Mouse (Mus musculus) neural tube, embryonic 13.5 days (tissue): Measurements from ENCODE around the gene Rbpms2. TPM values are rescaled to one million over a fixed set of nuclear protein-coding genes. Genes with fewer than 3 reads are reported as not detected.

Source experiments
- ATAC-seq: fragments of 200-750 bp; cut with Nextera tagmentation; 2 replicates; pipeline ENCODE4 v1.8.0; 2017; ENCODE audit warnings: low read depth, mild to moderate bottlenecking, moderate TSS enrichment, moderate library complexity
- H3K27ac ChIP-seq: fragments of 300-500 bp; sonication (generic); replicated peaks from 2 replicates; pipeline ENCODE4 v1.5.1; 2015; ENCODE audit warnings: moderate library complexity, mild to moderate bottlenecking, inconsistent platforms
- H3K27me3 ChIP-seq: fragments of 300-500 bp; sonication (generic); 2 replicates; pipeline ENCODE4 v1.6.1; 2015; ENCODE audit warnings: mild to moderate bottlenecking, inconsistent platforms
- H3K36me3 ChIP-seq: fragments of 300-500 bp; sonication (generic); 2 replicates; pipeline ENCODE4 v1.6.1; 2015; ENCODE audit warnings: mild to moderate bottlenecking, inconsistent platforms
- H3K4me1 ChIP-seq: fragments of 300-500 bp; sonication (generic); replicated peaks from 2 replicates; pipeline ENCODE4 v1.6.1; 2015; ENCODE audit warnings: inconsistent platforms
- H3K4me2 ChIP-seq: fragments of 300-500 bp; sonication (generic); 2 replicates; pipeline ENCODE4 v1.6.1; 2015; ENCODE audit warnings: inconsistent platforms, mild to moderate bottlenecking, moderate library complexity
- H3K4me3 ChIP-seq: fragments of 300-500 bp; sonication (generic); 2 replicates; pipeline ENCODE4 v1.5.1; 2015; ENCODE audit warnings: mild to moderate bottlenecking, inconsistent platforms
- H3K9ac ChIP-seq: fragments of 300-500 bp; sonication (generic); 2 replicates; pipeline ENCODE4 v1.6.1; 2015; ENCODE audit warnings: moderate library complexity, mild to moderate bottlenecking, inconsistent platforms
- H3K9me3 ChIP-seq: fragments of 300-500 bp; sonication (generic); 2 replicates; pipeline ENCODE4 v1.6.1; 2016; ENCODE audit warnings: inconsistent platforms
- WGBS: fragments of 180-500 bp; shearing (Covaris S2); methylation state at CpG from one replicate; pipeline ENCODE4 v1.1.7; 2015; 5-methylcytosine and 5-hydroxymethylcytosine counted together
- polyA plus RNA-seq: library from polyadenylated mRNA; unstranded; fragments of >200 nt; fragmentation: Nextera tagmentation; extraction: Ambion mirVana; gene quantifications from 2 replicates; pipeline ENCODE4 v1.2.1, GENCODE M21; 2015

The Rbpms2 gene
- polyA plus RNA-seq, 1 experiment from 2014 or later: 6.2 TPM

GRCm38 (mm10) chr9:65667701-65668100 lies 38.3 kb downstream of the Rbpms2 start, which contains the start of gene Oaz2:
TSS of gene Oaz2 (plus strand) at chr9:65668001.
- no peaks in the 10 kb centered on the region; the same call in 1 of the 2 replicates for H3K4me1 ChIP-seq
- ATAC-seq: no peak
- H3K4me2 ChIP-seq: no peak within 1 kb of the TSS
- WGBS: 96% methylated on average over 8 of the region's 8 CpGs
- H3K9ac ChIP-seq: no peak within 1 kb of the TSS
- no peaks in the 10 kb centered on the region for H3K36me3 ChIP-seq
- no peak within 1 kb of the TSS for H3K27ac ChIP-seq
- H3K9me3 ChIP-seq: no peaks in the 10 kb centered on the region
- H3K4me3 ChIP-seq: no peak within 1 kb of the TSS
- H3K27me3 ChIP-seq: no peaks in the 10 kb centered on the region

- no peak for ATAC-seq
- 53% methylated on average over 9 of the region's 9 CpGs for WGBS
- Histone ChIP-seq H3K36me3 (no peaks in the 10 kb centered on the region), H3K27ac (no peak overlapping the region), H3K4me2 (no peak overlapping the region), H3K9me3 (no peaks in the 10 kb centered on the region), H3K4me3 (no peak overlapping the region), H3K4me1 (peaks cover 7% of the 10 kb centered on the region), H3K9ac (no peak overlapping the region), H3K27me3 (no peaks in the 10 kb centered on the region)
These were observed 42.0 kb downstream of the Rbpms2 start for GRCm38 (mm10) chr9:65671431-65671931.

GRCm38 (mm10) chr9:65672996-65673395 lies 43.5 kb downstream of the Rbpms2 start:
- Histone ChIP-seq H3K9me3 (no peaks in the 10 kb centered on the region), H3K36me3 (no peaks in the 10 kb centered on the region), H3K4me2 (no peak overlapping the region), H3K27me3 (no peaks in the 10 kb centered on the region), H3K4me1 (peaks cover 17% of the 10 kb centered on the region), H3K9ac (no peak overlapping the region), H3K4me3 (no peak overlapping the region), H3K27ac (no peak overlapping the region)
- WGBS: 84% methylated on average over 11 of the region's 11 CpGs
- ATAC-seq: no peak

- peak overlapping the region; percentile 83 for H3K27ac ChIP-seq
- peak overlapping the region; percentile 96 for H3K4me2 ChIP-seq
- peaks cover 44% of the 10 kb centered on the region for H3K4me1 ChIP-seq
- H3K4me3 ChIP-seq: peak overlapping the region; percentile 61
- ATAC-seq: peak; percentile 62
- 57% methylated on average over 8 of the region's 8 CpGs for WGBS
- H3K9ac ChIP-seq: peak overlapping the region; percentile 91
- H3K36me3 ChIP-seq: no peaks in the 10 kb centered on the region
- H3K27me3 ChIP-seq: no peaks in the 10 kb centered on the region
- no peaks in the 10 kb centered on the region for H3K9me3 ChIP-seq
These were observed 46.3 kb downstream of the Rbpms2 start for GRCm38 (mm10) chr9:65675461-65676357.

GRCm38 (mm10) chr9:65676358-65677118 lies 47.1 kb downstream of the Rbpms2 start:
- Histone ChIP-seq H3K27ac (peak overlapping the region; percentile 83), H3K27me3 (no peaks in the 10 kb centered on the region), H3K9ac (peak overlapping the region; percentile 91), H3K4me3 (peak overlapping the region; percentile 61), H3K9me3 (no peaks in the 10 kb centered on the region), H3K4me2 (peak overlapping the region; percentile 96), H3K36me3 (no peaks in the 10 kb centered on the region), H3K4me1 (peaks cover 53% of the 10 kb centered on the region)
- ATAC-seq: peak; percentile 97
- under 1% methylated on average over 35 of the region's 51 CpGs for WGBS

GRCm38 (mm10) chr9:65677119-65677462 lies 47.6 kb downstream of the Rbpms2 start:
- Histone ChIP-seq H3K4me2 (peak overlapping the region; percentile 96), H3K4me1 (peaks cover 57% of the 10 kb centered on the region)
- 4% methylated on average over 3 of the region's 3 CpGs for WGBS

GRCm38 (mm10) chr9:65679181-65679761 lies 49.8 kb downstream of the Rbpms2 start:
- 18% methylated on average over 5 of the region's 5 CpGs for WGBS
- Histone ChIP-seq H3K4me1 (peaks cover 78% of the 10 kb centered on the region), H3K36me3 (no peaks in the 10 kb centered on the region), H3K4me2 (peak overlapping the region; percentile 96), H3K9me3 (no peaks in the 10 kb centered on the region), H3K9ac (peak overlapping the region; percentile 58), H3K27ac (peak overlapping the region; percentile 72), H3K4me3 (peak overlapping the region; percentile 61), H3K27me3 (no peaks in the 10 kb centered on the region)
- no peak for ATAC-seq

More at GRCm38 (mm10) chr9:65677119-65677462, 47.6 kb downstream of the Rbpms2 start:
- peak overlapping the region; percentile 61 for H3K4me3 ChIP-seq
- no peaks in the 10 kb centered on the region for H3K27me3 ChIP-seq
- H3K27ac ChIP-seq: peak overlapping the region; percentile 83
- H3K9ac ChIP-seq: peak overlapping the region; percentile 91
- ATAC-seq: no peak
- H3K9me3 ChIP-seq: no peaks in the 10 kb centered on the region
- H3K36me3 ChIP-seq: no peaks in the 10 kb centered on the region

- Histone ChIP-seq H3K27ac (no peak overlapping the region; the same call in 1 of the 2 replicates), H3K9ac (no peak overlapping the region), H3K4me3 (no peak overlapping the region), H3K4me2 (no peak overlapping the region), H3K9me3 (no peaks in the 10 kb centered on the region), H3K4me1 (peaks cover 77% of the 10 kb centered on the region), H3K27me3 (no peaks in the 10 kb centered on the region), H3K36me3 (peaks cover 8% of the 10 kb centered on the region)
- no peak for ATAC-seq
- WGBS: 84% methylated on average over 4 of the region's 4 CpGs
These were observed 51.6 kb downstream of the Rbpms2 start for GRCm38 (mm10) chr9:65680938-65681633.

GRCm38 (mm10) chr9:65681634-65681940 lies 52.1 kb downstream of the Rbpms2 start:
- Histone ChIP-seq H3K9me3 (no peaks in the 10 kb centered on the region), H3K4me3 (no peak overlapping the region), H3K4me1 (peaks cover 77% of the 10 kb centered on the region), H3K9ac (no peak overlapping the region), H3K27me3 (no peaks in the 10 kb centered on the region), H3K36me3 (peaks cover 13% of the 10 kb centered on the region), H3K4me2 (no peak overlapping the region), H3K27ac (no peak overlapping the region; the same call in 1 of the 2 replicates)
- 95% methylated on average over 2 of the region's 2 CpGs for WGBS
- no peak for ATAC-seq

GRCm38 (mm10) chr9:65682183-65682582 lies 52.7 kb downstream of the Rbpms2 start:
- Histone ChIP-seq H3K9me3 (no peaks in the 10 kb centered on the region), H3K4me1 (peaks cover 75% of the 10 kb centered on the region), H3K36me3 (peaks cover 19% of the 10 kb centered on the region), H3K9ac (no peak overlapping the region), H3K4me2 (no peak overlapping the region), H3K4me3 (no peak overlapping the region), H3K27me3 (no peaks in the 10 kb centered on the region), H3K27ac (no peak overlapping the region)
- 87% methylated on average over 3 of the region's 3 CpGs for WGBS
- ATAC-seq: no peak

- ATAC-seq: no peak
- 79% methylated on average over 1 of the region's 1 CpGs for WGBS
- H3K4me3 ChIP-seq: no peak overlapping the region
- H3K36me3 ChIP-seq: peaks cover 27% of the 10 kb centered on the region
- H3K27me3 ChIP-seq: no peaks in the 10 kb centered on the region
- H3K9me3 ChIP-seq: no peaks in the 10 kb centered on the region
- peaks cover 67% of the 10 kb centered on the region for H3K4me1 ChIP-seq
- no peak overlapping the region for H3K9ac ChIP-seq
- no peak overlapping the region for H3K27ac ChIP-seq
- no peak overlapping the region for H3K4me2 ChIP-seq
These were observed 53.5 kb downstream of the Rbpms2 start for GRCm38 (mm10) chr9:65682994-65683393.
